Mouse (Mus musculus): ENCODE results near the gene Hmcn2. TPM values are rescaled to one million over a fixed set of nuclear protein-coding genes. Genes with fewer than 3 reads are reported as not detected.

The Hmcn2 gene
- total RNA-seq (2021): under 1 TPM; 0.25 to 0.49 TPM

DNA sequence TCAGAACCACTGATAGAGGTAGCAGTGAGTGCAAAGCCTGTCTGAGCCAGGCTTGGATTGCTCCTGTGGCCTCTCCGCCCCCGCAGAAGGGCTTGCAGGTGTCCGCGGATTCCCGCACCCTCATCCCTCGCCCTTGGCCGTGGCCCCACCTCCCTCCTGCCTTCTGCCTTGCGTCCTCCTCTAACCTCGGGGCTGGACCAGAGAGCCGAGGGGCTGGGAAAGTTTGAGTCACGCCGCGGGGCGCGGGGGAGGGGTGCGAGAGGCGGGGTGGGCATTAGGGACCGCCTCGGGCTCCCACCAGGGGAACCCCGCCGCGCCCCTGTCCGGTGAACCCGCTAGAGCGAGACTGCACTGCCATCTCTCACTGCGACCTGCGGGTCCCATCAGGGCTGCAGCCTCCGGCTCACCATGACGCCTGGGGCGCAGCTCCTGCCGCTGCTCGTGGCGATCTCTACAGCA, at the start of gene Hmcn2:
Hmcn2 (plus strand) TSS at position 409 of the 459 bp plus-strand sequence.
- no peak for DNase-seq (ENCODE audit: extremely low spot score in 1 of 2, low spot score in 1 of 2)

GRCm38 (mm10) chr2:31267447-31267846, 46.8 kb upstream of the Hmcn2 start:
- DNase-seq (ENCODE audit: extremely low spot score in 1 of 2, low spot score in 1 of 2): no peak

DNA sequence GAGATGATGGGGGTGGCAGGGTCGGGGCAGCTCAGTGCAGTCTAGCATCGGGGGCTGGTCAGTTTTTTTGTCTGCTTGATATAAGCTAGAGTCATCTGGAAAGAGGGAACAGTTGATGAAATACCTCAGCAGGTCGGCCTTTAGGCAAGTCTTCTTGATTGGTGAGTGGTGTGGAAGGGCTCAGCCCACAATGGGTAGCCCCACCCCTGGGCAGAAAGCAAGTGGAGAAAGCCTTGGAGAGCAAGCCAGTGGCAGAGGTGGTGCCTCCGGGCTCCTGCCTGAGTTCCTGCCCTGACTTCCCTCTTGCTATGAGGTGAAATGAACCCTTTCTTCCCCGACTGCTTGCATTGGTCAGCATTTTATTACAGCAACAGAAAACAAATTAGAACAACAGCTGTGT, 45.6 kb upstream of the Hmcn2 start:
- DNase-seq (ENCODE audit: extremely low spot score in 1 of 2, low spot score in 1 of 2): no peak

DNA sequence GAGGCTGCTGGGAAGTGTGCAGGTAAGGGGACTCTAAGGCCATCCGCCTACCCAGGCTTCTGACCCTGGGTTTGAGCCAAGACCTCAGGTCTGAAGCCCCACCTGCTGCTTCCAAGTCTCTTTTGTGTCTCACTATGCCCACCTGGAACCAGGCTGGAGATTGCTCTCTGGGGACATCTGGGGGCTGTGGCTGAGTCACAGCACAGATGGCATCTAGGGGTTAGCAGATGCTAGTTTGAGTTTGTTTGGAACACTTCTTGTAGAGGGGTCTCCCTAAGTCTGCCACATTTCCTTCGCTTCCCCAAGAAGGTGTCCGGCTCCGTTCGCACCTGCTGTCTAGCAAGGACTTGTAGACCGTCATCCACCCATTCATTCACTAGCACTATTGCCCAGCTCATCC, 45.0 kb upstream of the Hmcn2 start:
- DNase-seq (ENCODE audit: extremely low spot score in 1 of 2, low spot score in 1 of 2): no peak

DNA sequence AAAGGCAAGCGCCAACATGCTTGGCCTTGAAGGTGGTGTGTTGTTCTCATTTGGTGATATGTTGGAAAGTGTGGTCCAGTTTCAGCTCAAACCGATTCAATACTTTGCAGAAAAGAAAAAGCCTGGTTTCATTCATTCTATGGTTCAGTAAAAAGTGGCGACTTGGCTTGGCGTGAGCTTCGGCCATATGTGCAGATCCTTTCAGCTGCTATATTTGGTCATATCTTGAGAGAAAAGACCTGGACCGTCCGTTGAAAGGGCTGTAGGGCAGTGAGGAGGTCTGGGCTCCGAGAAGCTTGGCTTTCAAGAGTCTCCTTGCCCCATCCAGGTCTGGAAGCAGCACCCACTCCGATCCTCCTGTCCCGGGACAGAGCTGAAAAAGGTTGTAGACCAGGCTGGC, 44.4 kb upstream of the Hmcn2 start:
- no peak for DNase-seq (ENCODE audit: extremely low spot score in 1 of 2, low spot score in 1 of 2)

GRCm38 (mm10) chr2:31270470-31270869, 43.7 kb upstream of the Hmcn2 start:
- DNase-seq (ENCODE audit: extremely low spot score in 1 of 2, low spot score in 1 of 2): no peak

DNA sequence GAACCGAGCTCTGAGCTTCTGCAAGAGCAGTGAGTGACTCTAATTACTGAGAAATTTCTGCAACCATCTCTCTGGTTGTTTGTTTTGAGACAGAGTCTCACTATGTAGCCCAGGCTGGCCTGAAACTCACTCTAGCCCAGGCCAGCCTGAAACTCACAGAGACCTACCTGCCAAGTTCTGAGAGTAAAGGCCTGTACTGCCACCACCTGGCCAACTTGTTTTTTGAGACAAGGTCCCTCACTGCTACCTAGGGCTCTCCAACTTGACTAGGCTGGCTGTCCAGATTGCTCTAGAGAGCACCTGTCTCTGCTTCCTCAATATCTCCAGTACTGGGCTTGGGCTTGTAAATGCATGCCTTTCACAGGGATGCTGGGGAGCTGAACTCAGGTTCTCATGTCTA, 43.1 kb upstream of the Hmcn2 start:
- no peak for DNase-seq (ENCODE audit: extremely low spot score in 1 of 2, low spot score in 1 of 2)

DNA sequence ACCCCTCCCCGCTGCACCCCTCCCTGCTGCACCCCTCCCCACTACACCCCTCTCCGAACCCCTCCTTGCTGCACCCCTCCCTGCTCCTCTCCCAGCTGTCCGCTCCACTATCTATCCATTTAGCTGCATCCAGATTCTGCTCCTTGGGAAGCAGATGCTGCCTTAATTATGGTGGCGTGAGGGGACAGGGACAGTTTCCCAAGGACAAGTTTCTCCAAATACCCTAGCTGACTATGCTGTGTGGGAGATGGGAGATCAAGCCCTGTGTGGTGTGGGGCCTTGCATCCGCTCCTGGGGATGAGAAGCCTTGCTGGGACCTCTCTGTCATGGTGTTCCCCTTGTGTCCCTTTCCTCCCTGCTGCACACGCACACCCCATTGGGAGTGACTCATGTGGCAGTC, 39.2 kb upstream of the Hmcn2 start:
- DNase-seq (ENCODE audit: extremely low spot score in 1 of 2, low spot score in 1 of 2): no peak

DNA sequence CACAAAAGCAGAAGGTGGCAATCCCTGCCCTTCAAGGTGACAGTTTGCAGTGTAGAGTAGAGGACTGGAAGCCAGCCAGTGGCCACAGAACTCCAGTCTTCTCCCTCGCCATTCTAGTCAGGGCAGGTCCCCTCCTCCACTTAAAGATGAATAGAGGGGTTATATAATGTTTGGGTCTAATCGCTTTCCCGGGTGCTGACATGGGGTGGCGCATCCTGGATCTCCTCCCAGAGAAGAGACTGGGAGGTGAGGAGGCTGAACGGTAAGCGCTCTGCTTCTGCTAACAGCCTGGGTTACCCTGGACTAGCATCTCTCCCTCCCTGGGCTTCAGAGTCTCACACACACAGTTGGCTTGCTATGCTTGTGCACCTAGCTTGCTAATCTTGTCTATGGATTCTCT, 36.4 kb upstream of the Hmcn2 start:
- DNase-seq (ENCODE audit: extremely low spot score in 1 of 2, low spot score in 1 of 2): no peak

- no peak for DNase-seq (ENCODE audit: extremely low spot score in 1 of 2, low spot score in 1 of 2)
Measured at GRCm38 (mm10) chr2:31278483-31278882, 35.7 kb upstream of the Hmcn2 start.

DNA sequence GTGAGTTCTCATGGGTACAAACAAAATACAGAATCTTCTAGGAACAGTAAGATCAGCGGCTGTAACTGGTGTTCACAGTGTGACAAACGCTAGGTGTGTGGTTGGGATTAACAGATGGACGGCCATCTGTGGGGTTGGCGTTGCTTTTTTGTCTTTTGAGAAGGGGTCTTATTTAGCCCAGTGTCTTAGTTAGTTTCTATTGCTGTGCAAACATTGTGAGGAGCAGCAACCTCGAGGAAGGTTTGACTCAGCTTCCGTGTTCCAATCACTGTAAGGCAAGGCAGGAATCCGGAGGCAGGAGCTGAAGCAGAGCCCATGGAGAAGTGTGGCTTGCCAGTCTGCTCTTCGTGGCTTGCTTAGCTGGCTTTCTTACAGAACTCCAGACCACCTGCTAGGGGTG, 33.1 kb upstream of the Hmcn2 start:
- no peak for DNase-seq (ENCODE audit: extremely low spot score in 1 of 2, low spot score in 1 of 2)

GRCm38 (mm10) chr2:31282266-31282665, 31.9 kb upstream of the Hmcn2 start:
- no peak for DNase-seq (ENCODE audit: extremely low spot score in 1 of 2, low spot score in 1 of 2)

GRCm38 (mm10) chr2:31282880-31283279, 31.3 kb upstream of the Hmcn2 start:
- DNase-seq (ENCODE audit: extremely low spot score in 1 of 2, low spot score in 1 of 2): no peak

GRCm38 (mm10) chr2:31284531-31284930, 29.7 kb upstream of the Hmcn2 start:
- no peak for DNase-seq (ENCODE audit: extremely low spot score in 1 of 2, low spot score in 1 of 2)

- DNase-seq (ENCODE audit: extremely low spot score in 1 of 2, low spot score in 1 of 2): peak in 1 of 2 experiments; percentile 77
Measured at GRCm38 (mm10) chr2:31291421-31291820, 22.8 kb upstream of the Hmcn2 start.

- peak; percentile 64 to 87 for DNase-seq (ENCODE audit: extremely low spot score in 1 of 2, low spot score in 1 of 2)
Measured at GRCm38 (mm10) chr2:31294985-31295384, 19.2 kb upstream of the Hmcn2 start.

DNA sequence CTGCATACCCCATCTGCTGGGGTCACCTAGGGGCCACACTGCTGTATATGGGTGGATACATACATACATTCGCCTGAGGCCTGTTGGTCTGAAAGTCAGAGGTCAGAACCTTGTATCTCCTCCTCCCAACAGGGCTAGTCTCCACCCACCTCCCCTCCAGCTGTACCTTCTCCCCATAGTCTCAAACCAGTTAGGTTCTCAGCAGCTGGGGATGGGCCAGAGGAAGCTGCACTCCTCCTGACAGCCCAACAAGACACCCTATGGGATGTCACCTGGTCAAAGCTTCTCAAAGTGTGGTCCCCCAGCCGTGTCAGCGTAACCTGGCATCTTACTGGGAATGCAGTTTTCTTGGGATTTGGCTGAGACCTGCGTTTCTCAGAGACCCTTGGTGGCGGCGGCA, 17.8 kb upstream of the Hmcn2 start:
- no peak for DNase-seq (ENCODE audit: extremely low spot score in 1 of 2, low spot score in 1 of 2)

DNA sequence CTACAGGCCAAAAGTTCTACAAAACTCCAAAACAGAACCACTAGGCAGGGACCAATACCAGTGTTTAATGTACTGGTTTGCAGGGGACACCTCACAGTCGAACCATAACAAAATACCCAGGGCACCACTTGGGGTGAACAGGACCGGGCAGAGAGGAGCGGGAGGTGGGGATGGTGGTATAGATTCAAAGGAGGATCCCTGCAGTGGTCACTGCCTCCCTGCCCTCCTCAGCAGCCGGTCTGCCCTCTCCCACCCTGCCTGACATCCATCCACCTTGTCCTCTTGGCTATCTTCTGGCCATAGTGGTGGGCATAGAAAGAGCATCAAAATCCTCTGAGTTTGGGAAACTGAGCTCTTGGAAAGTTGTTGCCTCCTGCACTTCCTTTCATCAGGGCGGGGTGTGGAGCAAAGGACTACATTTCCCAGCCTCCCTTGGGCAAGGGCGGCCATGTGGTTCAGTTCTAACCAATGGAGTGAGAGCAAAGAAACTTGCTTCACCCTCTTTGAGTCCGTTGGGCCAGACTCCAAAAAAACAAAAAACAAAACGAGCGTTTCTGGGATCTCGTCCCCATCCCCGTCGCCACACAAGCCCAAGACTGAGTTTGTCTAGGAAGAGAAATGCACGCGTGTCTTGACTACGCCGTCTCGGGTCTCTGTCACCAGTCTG, 16.5 kb upstream of the Hmcn2 start:
- no peak for DNase-seq (ENCODE audit: extremely low spot score in 1 of 2, low spot score in 1 of 2)

DNA sequence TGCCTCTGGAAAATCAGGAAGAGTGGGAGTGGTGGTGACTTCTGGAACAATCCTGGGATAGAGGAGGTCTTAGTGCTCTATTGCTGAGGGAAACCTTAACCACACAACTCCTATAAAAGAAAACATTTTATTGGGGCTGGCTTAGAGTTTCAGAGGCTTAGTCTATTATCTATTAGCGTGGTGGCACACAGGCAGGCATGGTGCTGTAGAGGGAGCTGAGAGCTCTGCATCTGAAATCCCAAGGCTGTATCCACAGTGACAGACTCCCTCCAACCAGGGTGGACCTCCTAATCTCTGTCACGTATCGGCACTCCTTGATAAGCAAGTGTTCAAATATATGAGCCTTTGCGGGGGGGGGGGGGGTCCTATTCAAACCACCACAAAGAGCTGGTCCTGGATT, 15.4 kb upstream of the Hmcn2 start:
- no peak for DNase-seq (ENCODE audit: extremely low spot score in 1 of 2, low spot score in 1 of 2)

DNA sequence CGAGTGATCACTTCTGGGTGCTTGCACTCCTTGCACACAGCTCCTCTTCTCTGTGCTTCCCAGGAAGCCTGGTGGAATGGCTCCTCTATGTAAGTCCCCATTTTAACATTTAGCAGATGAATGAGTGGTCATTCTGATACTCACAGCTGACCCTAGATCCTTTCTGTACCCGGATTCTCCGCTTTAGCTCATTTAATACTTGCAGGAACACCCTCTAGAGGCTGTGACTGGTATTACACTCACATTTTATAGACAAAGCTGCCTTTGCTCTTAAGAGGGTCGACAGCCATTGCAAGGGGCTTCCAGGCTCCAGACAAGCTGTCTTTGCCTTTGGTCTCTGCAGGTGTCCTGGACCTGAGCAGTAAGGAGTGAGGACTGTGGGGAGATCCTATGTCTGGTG, 14.9 kb upstream of the Hmcn2 start:
- no peak for DNase-seq (ENCODE audit: extremely low spot score in 1 of 2, low spot score in 1 of 2)

- no peak for DNase-seq (ENCODE audit: extremely low spot score in 1 of 2, low spot score in 1 of 2)
Measured at GRCm38 (mm10) chr2:31299996-31300395, 14.2 kb upstream of the Hmcn2 start.

DNA sequence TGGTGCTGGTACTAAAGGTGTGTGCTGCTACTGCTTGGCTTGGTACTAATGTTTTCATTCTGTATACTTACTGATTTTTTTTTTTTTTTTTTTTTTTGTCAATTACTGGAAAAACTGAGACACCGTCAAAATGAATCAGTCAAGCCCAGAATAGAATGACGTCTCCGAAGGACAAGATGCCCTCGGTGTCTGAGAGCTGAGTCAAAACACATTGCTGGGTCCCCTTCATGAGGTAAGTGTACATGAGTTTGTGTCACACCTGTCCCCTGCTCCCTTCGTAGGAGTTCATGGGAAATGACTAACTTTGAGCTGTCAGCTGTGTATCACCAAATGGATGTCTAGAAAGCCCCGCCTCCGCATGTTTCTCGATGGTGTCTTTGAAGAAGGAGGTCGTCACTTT, 11.0 kb upstream of the Hmcn2 start:
- no peak for DNase-seq (ENCODE audit: extremely low spot score in 1 of 2, low spot score in 1 of 2)

GRCm38 (mm10) chr2:31304191-31304590, 10.0 kb upstream of the Hmcn2 start:
- no peak for DNase-seq (ENCODE audit: extremely low spot score in 1 of 2, low spot score in 1 of 2)

Data from layer of hippocampus, postnatal 25 days (tissue).